Mouse (Mus musculus) ovary, postnatal 10 days (tissue): ENCODE measurements at regions not wholly inside any gene's neighbourhood (a gene's known extent, or its start where the extent isn't known, plus 50 kb on each side); places are given as distances from the start of the nearest gene placed in this dataset.
A peak's percentile ranks its signal among the peaks of the same experiment; 100 is the strongest.

Experiments
- DNase-seq: peaks from one replicate; pipeline ENCODE4 v3.0.0; 2022; ENCODE audit warnings: low spot score

DNA sequence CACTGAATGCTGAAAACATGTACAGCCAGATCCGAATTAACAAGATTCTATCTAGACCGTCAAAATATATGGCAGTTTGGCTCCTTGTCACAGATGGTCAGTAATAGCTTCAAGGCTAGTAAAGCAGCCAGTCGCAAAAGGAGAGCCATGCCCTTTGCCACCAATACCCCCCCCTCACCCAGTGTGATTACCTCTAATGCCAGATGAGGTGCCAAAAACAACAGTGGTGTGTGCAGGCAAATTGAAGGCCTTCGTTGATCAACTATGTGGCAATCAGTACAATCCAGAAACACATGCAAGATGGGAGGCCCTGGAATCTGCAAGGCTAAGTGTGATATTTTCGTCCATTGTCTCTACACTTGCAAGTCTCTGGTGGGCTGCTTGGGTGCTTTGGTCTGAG, 75.8 kb upstream of the Kcnd3 start:
- no peak for DNase-seq

DNA sequence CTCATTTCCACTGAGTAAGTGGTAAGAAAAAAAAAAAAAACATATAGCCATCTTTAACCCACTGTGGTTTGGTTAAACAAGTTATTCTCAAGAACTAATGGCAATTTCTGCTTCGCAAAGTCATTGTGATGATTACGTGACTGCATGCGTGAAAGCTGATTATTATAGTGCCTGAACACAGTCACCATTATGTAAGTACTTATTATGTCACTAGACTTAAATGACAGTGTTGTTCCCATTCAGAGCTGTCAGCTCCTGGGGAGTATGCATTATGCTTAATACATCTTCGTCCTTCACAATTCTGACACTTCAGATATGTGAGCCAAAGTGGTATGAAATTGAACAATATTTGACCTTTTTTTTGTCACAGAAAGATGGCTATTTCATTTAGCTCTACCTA, 71.3 kb upstream of the Kcnd3 start:
- DNase-seq = no peak

DNA sequence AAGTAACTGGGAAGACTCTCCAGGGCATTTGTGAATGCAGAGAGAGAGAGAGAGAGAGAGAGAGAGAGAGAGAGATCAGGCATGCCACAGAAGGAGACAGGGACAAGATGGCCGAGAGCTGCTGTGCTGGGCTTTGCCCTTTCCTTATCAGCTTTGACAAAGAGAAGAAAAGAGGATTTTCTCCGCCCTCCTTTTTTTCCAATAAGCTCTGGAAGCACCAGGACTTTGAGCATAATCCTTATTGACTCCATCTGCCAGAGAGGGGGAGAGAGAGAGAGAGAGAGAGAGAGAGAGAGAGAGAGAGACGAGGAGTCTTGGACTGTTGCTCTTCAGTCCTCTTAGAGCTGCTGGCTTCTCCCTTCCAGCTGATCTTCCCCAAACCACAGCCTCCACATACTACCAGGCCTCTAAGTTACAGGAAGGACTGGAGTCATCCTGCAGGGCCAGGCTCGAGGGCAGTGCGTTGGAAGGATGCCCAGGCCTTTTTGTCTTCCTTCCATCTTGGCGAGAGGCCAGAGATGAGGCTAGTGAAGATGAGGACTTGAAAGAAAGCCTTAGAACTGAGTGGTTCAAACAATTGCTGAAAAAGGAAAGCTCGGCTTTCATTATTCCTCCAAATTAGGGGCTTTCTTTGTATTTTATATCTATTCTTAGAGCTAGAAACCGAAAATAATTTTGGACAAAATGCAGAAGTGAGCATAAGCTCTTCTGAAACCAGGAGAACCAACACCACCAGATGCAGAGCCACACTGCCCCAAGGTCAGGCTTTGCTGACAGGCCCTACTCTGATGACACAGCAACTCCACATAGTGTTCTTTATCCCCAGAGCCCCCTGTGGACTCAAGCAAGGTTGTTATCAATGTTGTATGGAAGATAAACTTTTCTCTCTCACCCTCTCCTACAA, 59.3 kb upstream of the Kcnd3 start:
- peak; percentile 44 for DNase-seq
